Mouse (Mus musculus) B cell, adult 2 months (primary cell): ENCODE data around the gene Paxx.
"Not testable (repeated sequence)": the region's sequence is repeated elsewhere in the genome, so short reads cannot be mapped to it uniquely, and the experiment has no call there.

Experiments
- DNase-seq, 2 experiments: peaks; one replicate each; pipeline ENCODE4 v3.0.0; 2022

The Paxx gene

GRCm38 (mm10) chr2:25441067-25441466 lies 19.8 kb downstream of the Paxx start:
- no peak for DNase-seq

GRCm38 (mm10) chr2:25436286-25436820 lies 24.5 kb downstream of the Paxx start:
- DNase-seq: no peak

GRCm38 (mm10) chr2:25434292-25434691 lies 26.6 kb downstream of the Paxx start:
- DNase-seq: no peak

- DNase-seq: no peak
Observed at GRCm38 (mm10) chr2:25433101-25433500, 27.8 kb downstream of the Paxx start.

GRCm38 (mm10) chr2:25432326-25433098 lies 28.4 kb downstream of the Paxx start:
- DNase-seq: no peak

- no peak for DNase-seq
Observed at GRCm38 (mm10) chr2:25431308-25431855, 29.5 kb downstream of the Paxx start.

GRCm38 (mm10) chr2:25430395-25431233 lies 30.3 kb downstream of the Paxx start:
- DNase-seq: no peak

- DNase-seq: no peak
Observed at GRCm38 (mm10) chr2:25429435-25430180, 31.3 kb downstream of the Paxx start.

GRCm38 (mm10) chr2:25428442-25429236 lies 32.3 kb downstream of the Paxx start, which contains the start of gene Abca2:
Abca2 (plus strand) TSS chr2:25428703.
- DNase-seq: peak; percentile 97 to 98

- DNase-seq: no peak
Observed at GRCm38 (mm10) chr2:25427256-25427655, 33.6 kb downstream of the Paxx start.

GRCm38 (mm10) chr2:25426721-25427191 lies 34.1 kb downstream of the Paxx start:
- peak; percentile 82 to 83 for DNase-seq

- DNase-seq: no peak
Observed at GRCm38 (mm10) chr2:25425481-25425880, 35.4 kb downstream of the Paxx start.

- DNase-seq: no peak
Observed at GRCm38 (mm10) chr2:25423626-25424025, 37.3 kb downstream of the Paxx start.

- peak in 1 of 2 experiments; percentile 17 for DNase-seq
Observed at GRCm38 (mm10) chr2:25422587-25423410, 38.1 kb downstream of the Paxx start, which contains the start of gene Fut7. Fut7 (plus strand) TSS chr2:25423267.

GRCm38 (mm10) chr2:25421896-25422295 lies 39.0 kb downstream of the Paxx start:
- DNase-seq: peak; percentile 65 to 67

- no peak for DNase-seq
Observed at GRCm38 (mm10) chr2:25417426-25417825, 43.5 kb downstream of the Paxx start.

- DNase-seq: not testable (repeated sequence)
Observed at GRCm38 (mm10) chr2:25413436-25413835, 47.5 kb downstream of the Paxx start.

- no peak for DNase-seq
Observed at GRCm38 (mm10) chr2:25408908-25409307, 52.0 kb downstream of the Paxx start.
